Mouse (Mus musculus): ENCODE measurements around the gene Stard7.

DNA sequence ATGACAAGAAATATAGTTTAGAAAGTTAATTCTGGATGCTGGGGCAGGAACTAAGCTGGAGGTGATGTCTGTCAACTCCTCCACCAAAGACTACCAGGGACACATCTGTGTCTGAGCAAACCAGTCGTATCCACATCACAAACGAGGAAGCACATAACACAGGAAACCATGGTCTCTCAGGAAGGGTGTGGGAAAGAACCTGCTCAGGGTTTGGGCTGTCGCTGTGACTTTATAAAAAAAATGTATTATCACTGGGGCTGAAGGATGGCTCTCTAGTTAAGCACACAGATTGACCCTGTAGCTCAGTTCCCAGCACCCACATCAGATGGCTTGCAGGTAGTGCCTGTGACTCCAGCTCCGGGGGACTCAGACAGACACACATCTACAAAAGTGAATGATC lies 49.1 kb downstream of the Stard7 start:
- TF ChIP-seq CTCF (IDR thresholded peaks at IDR 0.05; ENCODE audit: borderline replicate concordance, insufficient read depth, low read length) (no peak), POLR2A (IDR thresholded peaks at IDR 0.05; ENCODE audit: low read depth, low read length) (no peak)

All from embryonic fibroblast, embryonic 13.5 days (primary cell).